Mouse (Mus musculus): ENCODE measurements at regions not wholly inside any gene's neighbourhood (a gene's known extent, or its start where the extent isn't known, plus 50 kb on each side); places are given as distances from the start of the nearest gene placed in this dataset.

- TF ChIP-seq GATA1 (IDR thresholded peaks at IDR 0.05; ENCODE audit: low read length), result no peak
- TF ChIP-seq TAL1 (IDR thresholded peaks at IDR 0.05; ENCODE audit: low read length), result no peak
Measured at GRCm38 (mm10) chr1:35890500-35890900, 177.7 kb upstream of the Hs6st1 start.

Data from erythroblast, embryonic 14.5 days (primary cell).